Mouse (Mus musculus) kidney, adult 2 months (tissue): ENCODE measurements around the gene Dram1. TPM values are rescaled to one million over a fixed set of nuclear protein-coding genes. Genes with fewer than 3 reads are reported as not detected.
A peak's percentile ranks its signal among the peaks of the same experiment; 100 is the strongest.

ENCODE experiments used
- DNase-seq: peaks from one replicate; pipeline ENCODE4 v3.0.0; 2021
- H3K27ac ChIP-seq: fragments of 200-500 bp; 2 replicates; pipeline ENCODE4 v1.5.1; 2012; ENCODE audit warnings: low read depth, low read length, control low read depth, inconsistent platforms; ENCODE audit not compliant: insufficient read depth
- H3K27me3 ChIP-seq: fragments of 200-500 bp; replicated peaks from 2 replicates; pipeline ENCODE4 v1.6.1; 2012; ENCODE audit warnings: mild to moderate bottlenecking, moderate library complexity, low read length, inconsistent platforms; ENCODE audit not compliant: control insufficient read depth, insufficient read depth
- H3K36me3 ChIP-seq: fragments of 200-500 bp; 2 replicates; pipeline ENCODE4 v1.6.1; 2012; ENCODE audit warnings: mild to moderate bottlenecking, moderate library complexity, low read length, inconsistent platforms; ENCODE audit not compliant: control insufficient read depth, insufficient read depth
- H3K4me1 ChIP-seq: fragments of 200-500 bp; 2 replicates; pipeline ENCODE4 v1.6.1; 2011; ENCODE audit warnings: low read length; ENCODE audit not compliant: control insufficient read depth, insufficient read depth
- H3K4me3 ChIP-seq: fragments of 200-500 bp; 2 replicates; pipeline ENCODE4 v1.5.1; 2011; ENCODE audit warnings: mild to moderate bottlenecking, low read depth, low read length, control low read depth; ENCODE audit not compliant: insufficient read depth
- CTCF ChIP-seq: fragments of 200-500 bp; conservative IDR thresholded peaks from 2 replicates; pipeline ENCODE4 v1.5.1; 2011; ENCODE audit warnings: low read depth, mild to moderate bottlenecking, control low read depth, low read length, moderate library complexity, mixed read lengths; ENCODE audit not compliant: insufficient read depth, insufficient read length
- POLR2A ChIP-seq: fragments of 200-500 bp; IDR thresholded peaks from one replicate; pipeline ENCODE4 v1.6.1; 2011; ENCODE audit warnings: low read depth, low read length, control low read depth
- WGBS: fragments of 180-500 bp; shearing (Covaris S2); methylation state at CpG from one replicate; pipeline ENCODE4 v1.1.7; 2018; 5-methylcytosine and 5-hydroxymethylcytosine counted together
- polyA plus RNA-seq: library from polyadenylated mRNA; depleted of rRNA; stranded (reverse); fragments of >200 nt; gene quantifications from 2 replicates; pipeline ENCODE4 v1.2.3, GENCODE M21; 2012

Gene Dram1
- polyA plus RNA-seq, 1 experiment: 16.4 TPM

DNA sequence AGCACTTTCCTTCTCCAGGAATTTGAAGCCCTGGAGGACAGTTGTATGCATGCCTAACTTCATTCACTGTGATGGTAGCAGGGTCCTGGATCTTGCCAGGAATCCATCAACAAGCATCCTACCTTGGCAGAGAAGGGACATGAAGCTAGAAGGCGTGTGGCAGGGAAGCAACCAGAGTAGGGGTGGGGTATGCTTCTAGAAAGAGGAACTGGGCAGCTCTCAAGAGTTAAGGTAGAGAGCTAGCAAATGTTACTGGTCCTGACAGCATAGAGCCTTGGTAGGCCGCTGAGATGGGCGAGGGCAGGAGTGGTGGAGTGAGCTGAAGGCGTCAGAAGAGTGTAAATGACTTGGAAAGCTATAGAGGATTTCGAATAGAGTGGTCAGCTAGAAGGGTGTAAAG lies 20.4 kb upstream of the Dram1 start:
- Histone ChIP-seq H3K27ac (no peak overlapping the region), H3K27me3 (no peaks in the 10 kb centered on the region), H3K4me3 (no peak overlapping the region), H3K36me3 (no peaks in the 10 kb centered on the region), H3K4me1 (no peaks in the 10 kb centered on the region)
- no peak for TF ChIP-seq POLR2A
- no peak for TF ChIP-seq CTCF
- no peak for DNase-seq
- 92% methylated on average over 5 of the region's 5 CpGs for WGBS

DNA sequence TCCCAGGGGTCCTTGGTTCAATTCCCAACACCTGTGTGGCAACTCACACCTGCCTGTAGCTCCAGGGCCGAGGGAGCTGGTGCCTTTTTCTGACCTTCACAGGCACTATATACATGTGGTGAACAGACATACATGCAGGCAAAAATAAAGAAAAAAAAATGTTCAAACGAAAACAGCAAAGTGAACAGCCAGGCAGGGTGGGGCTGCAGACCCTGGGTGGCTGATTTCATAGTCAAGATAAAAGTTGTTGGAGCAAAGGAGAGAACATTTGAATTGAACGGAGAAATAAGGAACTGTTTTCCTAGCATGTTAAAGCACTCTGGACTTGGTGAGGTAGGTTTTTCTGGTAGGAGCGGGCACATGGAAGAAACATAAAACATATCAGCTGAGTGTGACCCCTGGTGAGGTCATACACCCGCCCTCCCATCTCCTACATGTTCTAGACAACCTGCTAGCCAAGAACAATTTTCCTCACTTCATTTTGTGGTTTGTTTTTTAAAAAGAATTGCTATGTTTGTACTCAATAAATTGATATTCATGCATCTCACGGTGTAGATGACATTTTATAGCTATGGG lies 19.9 kb upstream of the Dram1 start:
- Histone ChIP-seq H3K4me1 (no peaks in the 10 kb centered on the region), H3K27ac (no peak overlapping the region), H3K4me3 (no peak overlapping the region), H3K36me3 (no peaks in the 10 kb centered on the region), H3K27me3 (no peaks in the 10 kb centered on the region)
- no peak for DNase-seq
- WGBS: 81% methylated on average over 6 of the region's 6 CpGs
- TF ChIP-seq CTCF (no peak), POLR2A (no peak)

DNA sequence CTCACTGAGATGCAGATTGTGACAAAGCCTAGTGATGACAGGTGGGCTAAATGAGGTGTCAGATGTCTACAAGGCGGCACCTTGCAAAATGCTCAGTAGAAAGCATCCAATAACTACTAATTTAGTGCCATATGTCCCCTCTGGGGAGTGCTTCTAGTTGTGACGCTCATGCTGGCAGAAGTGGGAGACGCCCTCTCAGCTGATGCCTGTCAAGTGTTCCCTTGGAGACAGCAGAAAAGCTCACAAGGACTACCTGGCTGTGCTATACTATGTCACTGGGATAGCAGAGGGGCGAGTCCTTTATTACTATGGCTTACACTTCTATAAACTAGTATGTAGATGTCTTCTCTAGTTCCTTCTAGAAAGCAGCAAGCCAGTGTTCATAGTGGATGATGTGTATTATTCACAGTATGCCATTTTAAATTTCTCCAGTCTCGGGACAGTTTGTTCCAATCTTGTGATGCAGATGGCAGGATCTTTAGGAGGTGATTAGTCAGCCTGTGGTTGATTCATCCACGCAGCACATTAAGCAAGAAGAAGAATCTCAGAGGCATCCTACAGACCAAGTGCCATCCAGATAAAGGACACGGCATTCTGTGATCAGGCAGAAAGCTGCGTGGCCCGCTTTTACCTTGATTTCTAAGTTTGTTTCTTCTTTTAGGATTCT lies 13.4 kb upstream of the Dram1 start:
- no peak for DNase-seq
- Histone ChIP-seq H3K27me3 (no peaks in the 10 kb centered on the region), H3K36me3 (no peaks in the 10 kb centered on the region), H3K4me3 (no peak overlapping the region), H3K4me1 (peaks cover 10% of the 10 kb centered on the region; the same call in 1 of the 2 replicates), H3K27ac (no peak overlapping the region)
- WGBS: 94% methylated on average over 9 of the region's 9 CpGs
- no peak for TF ChIP-seq POLR2A
- no peak for TF ChIP-seq CTCF

DNA sequence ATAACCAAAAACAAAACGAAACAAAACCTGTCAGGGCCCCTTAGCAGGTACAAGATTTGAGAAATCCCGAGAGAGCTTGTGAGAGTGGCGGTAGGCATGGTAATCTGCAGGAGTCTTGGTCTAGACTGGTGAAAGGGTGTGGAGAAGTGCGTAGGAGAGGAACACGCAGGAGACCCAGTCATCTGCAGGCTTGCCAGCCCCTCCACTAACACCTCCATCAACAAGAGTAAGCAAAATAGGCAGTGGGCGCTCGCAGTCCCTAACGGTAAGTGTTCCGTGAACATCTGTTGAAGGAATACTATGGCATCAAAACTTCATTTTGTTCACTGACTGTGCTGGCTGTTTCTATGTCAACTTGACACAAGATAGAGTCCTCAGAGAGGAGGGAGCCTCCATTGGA lies 12.6 kb upstream of the Dram1 start:
- TF ChIP-seq POLR2A (no peak), CTCF (no peak)

DNA sequence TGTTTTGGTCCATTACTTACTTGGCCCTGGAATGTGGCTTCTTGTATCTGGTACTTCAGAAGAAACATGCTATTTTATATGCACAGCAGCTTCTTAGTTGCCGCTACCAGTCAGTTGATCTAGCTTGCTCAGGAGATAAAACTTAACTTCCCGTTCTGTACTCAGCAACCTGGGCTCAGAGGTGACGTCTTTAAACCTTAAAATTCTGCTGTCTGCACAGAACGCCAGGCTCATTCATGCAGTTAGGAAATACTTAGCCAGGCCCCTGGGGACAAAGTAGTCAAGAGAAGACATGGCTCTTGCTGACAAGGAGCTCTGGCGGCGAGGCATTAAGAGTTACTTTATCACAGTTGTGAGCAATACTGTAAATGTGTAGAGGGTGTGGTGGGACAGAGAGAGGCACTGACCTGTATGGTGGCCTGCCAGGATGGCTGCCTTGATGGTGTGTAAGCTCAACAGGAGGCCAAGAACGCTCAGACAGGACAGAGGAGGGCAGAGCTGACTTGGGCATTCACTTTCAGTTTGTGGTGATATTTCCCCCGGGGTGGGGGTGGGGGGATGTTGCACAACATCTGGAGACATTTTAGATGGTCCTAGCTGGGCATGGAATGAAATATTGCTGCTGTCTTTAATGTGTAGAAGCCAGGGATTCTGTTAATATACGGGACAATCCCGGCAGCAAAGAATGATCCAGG lies 11.4 kb upstream of the Dram1 start:
- Histone ChIP-seq H3K4me3 (no peak overlapping the region), H3K36me3 (no peaks in the 10 kb centered on the region), H3K27ac (no peak overlapping the region; the same call in 1 of the 2 replicates), H3K4me1 (peaks cover 20% of the 10 kb centered on the region), H3K27me3 (no peaks in the 10 kb centered on the region)
- no peak for TF ChIP-seq CTCF
- no peak for TF ChIP-seq POLR2A
- peak; percentile 55 for DNase-seq
- 25% methylated on average over 10 of the region's 10 CpGs for WGBS

More for the DNA sequence above, 12.6 kb upstream of the Dram1 start:
- no peak for DNase-seq
- Histone ChIP-seq H3K27me3 (no peaks in the 10 kb centered on the region), H3K4me3 (no peak overlapping the region), H3K27ac (no peak overlapping the region), H3K4me1 (peaks cover 10% of the 10 kb centered on the region), H3K36me3 (no peaks in the 10 kb centered on the region)
- 94% methylated on average over 9 of the region's 9 CpGs for WGBS

DNA sequence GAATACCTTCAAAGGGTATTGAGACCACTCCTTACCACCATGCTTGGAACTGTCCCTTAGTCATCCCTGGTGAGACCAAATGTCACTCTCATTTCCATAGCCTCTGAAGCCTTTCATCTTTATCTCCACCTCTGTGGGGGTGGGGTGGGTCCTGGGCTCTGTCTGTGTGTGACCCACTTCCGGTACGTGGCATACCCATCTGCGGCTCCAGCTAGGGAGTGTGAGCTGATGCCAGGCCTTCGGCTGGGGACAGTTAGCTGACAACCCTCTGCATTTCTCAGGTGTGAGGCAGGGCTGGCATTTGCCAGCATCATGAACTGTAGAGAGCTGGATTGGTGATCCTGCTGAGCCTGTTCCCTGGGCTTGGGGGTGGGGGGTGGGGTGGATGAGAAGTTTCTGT lies 10.7 kb upstream of the Dram1 start:
- DNase-seq: peak; percentile 3
- H3K36me3 ChIP-seq: no peaks in the 10 kb centered on the region
- no peak overlapping the region for H3K4me3 ChIP-seq
- WGBS: 40% methylated on average over 4 of the region's 4 CpGs
- TF ChIP-seq POLR2A: no peak
- TF ChIP-seq CTCF: no peak
- no peak overlapping the region for H3K27ac ChIP-seq
- no peaks in the 10 kb centered on the region for H3K27me3 ChIP-seq
- peaks cover 20% of the 10 kb centered on the region for H3K4me1 ChIP-seq

DNA sequence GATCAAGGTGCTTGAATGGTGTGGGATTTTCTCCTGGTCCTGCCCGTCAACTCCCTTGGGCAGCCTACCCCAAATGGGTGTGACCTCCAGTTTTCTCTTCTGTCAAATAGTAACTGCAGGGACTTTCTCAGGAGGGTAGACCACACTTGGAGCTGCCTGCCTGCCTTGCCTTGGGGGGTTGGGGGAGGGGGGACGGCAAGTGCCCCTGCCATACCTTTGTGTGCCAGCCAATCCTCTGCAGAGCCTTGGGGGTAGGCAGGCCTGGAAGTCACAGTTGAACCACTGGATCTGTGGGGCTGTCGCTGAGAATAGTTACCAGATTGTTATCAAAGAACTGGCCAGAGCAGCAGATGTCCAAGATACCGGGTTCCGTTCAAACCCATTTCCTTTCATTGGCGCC lies 7.4 kb upstream of the Dram1 start:
- Histone ChIP-seq H3K4me3 (no peak overlapping the region), H3K4me1 (peaks cover 33% of the 10 kb centered on the region), H3K36me3 (no peaks in the 10 kb centered on the region), H3K27me3 (no peaks in the 10 kb centered on the region), H3K27ac (peak overlapping the region; percentile 58)
- DNase-seq: no peak
- no peak for TF ChIP-seq POLR2A
- TF ChIP-seq CTCF: no peak
- 53% methylated on average over 6 of the region's 6 CpGs for WGBS
